Mouse (Mus musculus) stomach, postnatal 0 days (tissue): Measurements from ENCODE around the gene Mvd. TPM values are rescaled to one million over a fixed set of nuclear protein-coding genes. Genes with fewer than 3 reads are reported as not detected.

Source experiments
- ATAC-seq: fragments of 200-750 bp; cut with Nextera tagmentation; 2 replicates; pipeline ENCODE4 v1.8.0; 2017; ENCODE audit not compliant: low FRiP score, low TSS enrichment
- DNase-seq: peaks from one replicate; pipeline ENCODE4 v3.0.0-alpha.2; 2016; ENCODE audit warnings: low spot score
- H3K27ac ChIP-seq: fragments of 300-500 bp; sonication (generic); replicated peaks from 2 replicates; pipeline ENCODE4 v1.5.1; 2014; ENCODE audit warnings: mild to moderate bottlenecking, control low read depth
- H3K27me3 ChIP-seq: fragments of 300-500 bp; sonication (generic); 2 replicates; pipeline ENCODE4 v1.6.1; 2014; ENCODE audit warnings: low read length; ENCODE audit not compliant: control insufficient read depth, insufficient read depth
- H3K36me3 ChIP-seq: fragments of 300-500 bp; sonication (generic); 2 replicates; pipeline ENCODE4 v1.6.1; 2014; ENCODE audit warnings: low read length, mixed read lengths; ENCODE audit not compliant: control insufficient read depth, insufficient read depth
- H3K4me1 ChIP-seq: fragments of 300-500 bp; sonication (generic); replicated peaks from 2 replicates; pipeline ENCODE4 v1.6.1; 2014; ENCODE audit warnings: antibody characterized with exemption; ENCODE audit not compliant: control insufficient read depth, insufficient read depth
- H3K4me2 ChIP-seq: fragments of 300-500 bp; sonication (generic); replicated peaks from 2 replicates; pipeline ENCODE4 v1.6.1; 2014; ENCODE audit warnings: low read depth, mild to moderate bottlenecking, control low read depth, moderate library complexity
- H3K4me3 ChIP-seq: fragments of 300-500 bp; sonication (generic); 2 replicates; pipeline ENCODE4 v1.5.1; 2014; ENCODE audit warnings: low read depth, low read length, control low read depth
- H3K9ac ChIP-seq: fragments of 300-500 bp; sonication (generic); 2 replicates; pipeline ENCODE4 v1.6.1; 2014; ENCODE audit warnings: mild to moderate bottlenecking, low read length, control low read depth, mixed read lengths
- H3K9me3 ChIP-seq: fragments of 300-500 bp; sonication (generic); 2 replicates; pipeline ENCODE4 v1.6.1; 2016; ENCODE audit warnings: low read length; ENCODE audit not compliant: control insufficient read depth
- CTCF ChIP-seq: IDR thresholded peaks from 2 replicates; pipeline ENCODE4 v1.5.1; 2016; ENCODE audit warnings: antibody characterized with exemption, low read depth, mild to moderate bottlenecking, moderate library complexity
- EP300 ChIP-seq: optimal IDR thresholded peaks from 2 replicates; pipeline ENCODE3; 2016; ENCODE audit warnings: antibody characterized with exemption
- WGBS: fragments of 180-500 bp; shearing (Covaris S2); extraction: QIAGEN DNeasy Blood & Tissue Kit; methylation state at CpG from one replicate; pipeline ENCODE4 v1.1.7; 2014; 5-methylcytosine and 5-hydroxymethylcytosine counted together
- microRNA-seq: library from miRNA; unstranded; fragments of <30 nt; microRNA quantifications from one replicate; pipeline ENCODE4, GENCODE M21; 2016
- polyA plus RNA-seq: library from polyadenylated mRNA; unstranded; fragments of >200 nt; fragmentation: Nextera tagmentation; extraction: Ambion mirVana; gene quantifications from 2 replicates; pipeline ENCODE4 v1.2.1, GENCODE M21; 2015

The Mvd gene
- polyA plus RNA-seq, 1 experiment from 2014 or later: 34.6 TPM

DNA sequence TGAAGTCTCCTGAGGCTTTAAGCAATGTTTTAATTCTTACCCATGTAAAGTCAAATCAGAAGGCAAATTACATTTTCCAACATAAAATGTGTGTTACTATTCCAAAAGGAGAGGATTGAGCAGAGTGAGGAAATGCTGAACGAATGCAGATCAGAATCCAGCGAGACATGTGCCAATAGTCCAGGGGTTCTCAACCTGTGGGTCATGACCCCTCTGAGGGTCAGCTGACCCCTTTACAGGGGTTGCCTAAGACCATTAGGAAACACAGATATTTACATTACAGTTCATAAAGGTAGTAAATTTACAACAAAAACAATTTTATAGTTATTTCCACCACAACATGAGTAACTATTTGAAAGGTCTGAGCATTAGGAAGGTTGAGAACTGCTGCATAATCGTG is 52.5 kb downstream of the Mvd start:
- Histone ChIP-seq H3K36me3 (peaks cover 29% of the 10 kb centered on the region), H3K4me3 (no peak overlapping the region), H3K4me1 (no peaks in the 10 kb centered on the region), H3K9me3 (no peaks in the 10 kb centered on the region), H3K27me3 (no peaks in the 10 kb centered on the region), H3K4me2 (no peak overlapping the region), H3K9ac (no peak overlapping the region), H3K27ac (no peak overlapping the region)
- ATAC-seq (no peak), DNase-seq (no peak)
- WGBS: 78% methylated on average over 3 of the region's 3 CpGs
- no peak for TF ChIP-seq CTCF

GRCm38 (mm10) chr8:122389357-122389756 is 53.9 kb downstream of the Mvd start:
- H3K36me3 ChIP-seq: peaks cover 30% of the 10 kb centered on the region
- no peaks in the 10 kb centered on the region for H3K4me1 ChIP-seq
- TF ChIP-seq CTCF: peak; percentile 49
- no peak for TF ChIP-seq EP300
- WGBS: 84% methylated on average over 3 of the region's 3 CpGs
- ATAC-seq (no peak), DNase-seq (no peak)
- H3K27ac ChIP-seq: no peak overlapping the region
- H3K4me3 ChIP-seq: no peak overlapping the region
- no peak overlapping the region for H3K9ac ChIP-seq
- no peak overlapping the region for H3K4me2 ChIP-seq
- H3K9me3 ChIP-seq: no peaks in the 10 kb centered on the region
- H3K27me3 ChIP-seq: no peaks in the 10 kb centered on the region

Small RNA genes within 50 kb of the gene (microRNA-seq; reads per million reads assigned to microRNA genes)
- gene Gm24366: not detected

Other genes with a start within 250 kb of the Mvd start
- gene Zfpm1, start 161.3 kb downstream of the Mvd start, polyA plus RNA-seq: 2.3 and 2.8 TPM in 2 replicates
- gene Trhr2, start 82.7 kb downstream of the Mvd start, polyA plus RNA-seq: not detected in 2 replicates
- 19.4 and 19.8 TPM in 2 replicates for gene Zc3h18, start 66.8 kb downstream of the Mvd start, polyA plus RNA-seq
- gene Il17c, start 21.4 kb downstream of the Mvd start, polyA plus RNA-seq: 0.15 and 0.32 TPM in 2 replicates
- 250 and 267 TPM in 2 replicates for gene Cyba, start 10.5 kb downstream of the Mvd start, polyA plus RNA-seq
- 1.4 and 1.6 TPM in 2 replicates for gene Snai3, start 17.3 kb upstream of the Mvd start, polyA plus RNA-seq
- gene Rnf166, start 32.6 kb upstream of the Mvd start, polyA plus RNA-seq: 31.2 and 32.2 TPM in 2 replicates
- gene Ctu2, start 32.7 kb upstream of the Mvd start, polyA plus RNA-seq: 33.1 and 34.5 TPM in 2 replicates
- 7.0 and 8.2 TPM in 2 replicates for gene Piezo1, start 107.9 kb upstream of the Mvd start, polyA plus RNA-seq
- gene Cdt1, start 124.6 kb upstream of the Mvd start, polyA plus RNA-seq: 11.8 TPM in 2 replicates
- gene Aprt, start 133.5 kb upstream of the Mvd start, polyA plus RNA-seq: 311 and 314 TPM in 2 replicates
- gene Galns, start 168.0 kb upstream of the Mvd start, polyA plus RNA-seq: 8.2 TPM in 2 replicates
- gene Trappc2l, start 168.2 kb upstream of the Mvd start, polyA plus RNA-seq: 48.0 and 49.5 TPM in 2 replicates
- gene Pabpn1l, start 179.3 kb upstream of the Mvd start, polyA plus RNA-seq: 0.08 TPM in 1 of 2 replicates, not detected in the other